Mouse (Mus musculus) frontal cortex, adult 2 months (tissue): ENCODE results near the gene Kif6. TPM values are rescaled to one million over a fixed set of nuclear protein-coding genes. Genes with fewer than 3 reads are reported as not detected.
A peak's percentile ranks its signal among the peaks of the same experiment; 100 is the strongest.

Experiments used
- DNase-seq, 2 experiments: peaks; one replicate each; pipeline ENCODE4 v3.0.0; 2022; ENCODE audit warnings: low spot score in 1 of 2; ENCODE audit errors: extremely low spot score in 1 of 2
- polyA plus RNA-seq: library from polyadenylated mRNA; depleted of rRNA; stranded (reverse); fragments of >200 nt; gene quantifications from 2 replicates; pipeline ENCODE4 v1.2.3, GENCODE M21; 2012

Kif6 gene
- polyA plus RNA-seq, 1 experiment = 1.6 TPM

DNA sequence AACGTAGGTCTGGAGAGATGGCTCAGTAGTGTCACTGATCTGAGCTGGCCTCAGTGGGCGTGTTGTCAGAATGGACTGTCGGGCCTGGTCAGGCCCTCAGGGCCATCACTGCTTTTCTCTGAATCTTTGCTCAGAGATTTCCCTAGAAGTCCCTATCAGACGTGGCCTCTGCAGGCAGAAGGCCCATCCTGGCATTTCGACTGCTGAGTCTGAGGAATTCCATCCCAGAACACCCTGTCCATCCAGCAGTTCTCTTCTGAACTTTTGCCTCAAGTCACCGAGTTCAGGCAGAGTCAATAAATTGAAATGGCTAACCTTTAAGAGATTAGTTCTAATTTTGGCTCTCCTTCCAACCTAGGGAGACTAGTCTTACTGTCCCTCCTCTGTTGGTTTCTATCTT lies 119.1 kb downstream of the Kif6 start:
- DNase-seq = no peak

DNA sequence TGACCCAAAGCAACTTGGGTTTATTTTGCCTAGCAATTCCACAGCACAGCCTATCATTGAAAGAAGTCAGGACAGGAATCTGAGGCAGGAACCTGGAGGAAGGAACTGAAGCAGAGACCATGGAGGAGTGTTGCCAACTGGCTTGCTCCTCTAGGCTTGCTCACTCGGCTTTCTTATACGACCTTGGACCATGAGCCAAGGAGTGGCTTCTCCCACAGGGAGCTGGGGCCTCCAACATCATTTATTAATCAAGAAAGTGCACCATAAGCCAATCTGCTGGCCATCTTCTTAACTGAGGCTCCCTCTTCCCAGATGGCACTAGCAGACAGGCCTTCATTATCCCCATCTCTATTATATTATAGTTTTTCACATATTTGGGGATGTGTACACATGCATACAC lies 119.8 kb downstream of the Kif6 start:
- no peak for DNase-seq

- no peak for DNase-seq
Measured at GRCm38 (mm10) chr17:49736364-49736763, 121.4 kb downstream of the Kif6 start.

GRCm38 (mm10) chr17:49737217-49737774 lies 122.4 kb downstream of the Kif6 start:
- no peak for DNase-seq

- peak in 1 of 2 experiments; percentile 10 for DNase-seq
Measured at GRCm38 (mm10) chr17:49738351-49738750, 123.4 kb downstream of the Kif6 start.

DNA sequence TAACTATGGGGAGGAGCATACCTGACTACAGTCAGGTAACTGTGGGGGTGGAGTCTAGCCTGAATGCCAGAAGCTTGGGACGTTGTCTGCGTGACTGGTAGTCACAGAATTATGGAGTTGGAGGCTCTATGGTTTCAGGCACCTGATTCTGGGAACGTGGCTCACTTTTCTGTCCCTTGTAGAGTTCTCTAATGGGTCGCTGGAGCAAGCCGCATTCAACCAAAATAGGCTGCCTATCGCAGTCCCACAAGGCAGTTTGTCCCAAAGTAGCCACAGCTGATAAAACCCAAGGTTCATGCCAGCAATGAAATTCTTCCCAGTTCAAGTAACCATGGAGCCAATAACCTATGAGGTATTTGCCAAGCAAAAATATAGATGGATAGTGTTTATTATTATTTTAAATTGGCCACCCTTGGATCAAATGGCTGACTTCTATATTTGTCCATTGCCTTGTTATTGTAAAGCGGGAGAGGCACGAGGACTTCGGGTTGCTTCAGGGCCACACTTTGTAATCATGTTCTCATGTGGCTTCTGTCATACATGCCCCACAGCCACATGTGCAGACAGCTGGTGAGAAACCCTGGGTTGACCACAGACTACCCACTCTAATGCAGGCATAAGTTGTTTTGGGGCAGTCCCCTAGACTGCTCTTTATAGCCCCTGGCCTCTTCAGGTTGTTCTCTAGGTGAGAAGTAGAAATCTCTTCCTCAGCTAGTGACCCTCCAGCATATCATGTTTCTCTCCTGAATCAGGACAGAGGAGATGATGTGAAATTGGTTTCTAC lies 125.2 kb downstream of the Kif6 start:
- no peak for DNase-seq

DNA sequence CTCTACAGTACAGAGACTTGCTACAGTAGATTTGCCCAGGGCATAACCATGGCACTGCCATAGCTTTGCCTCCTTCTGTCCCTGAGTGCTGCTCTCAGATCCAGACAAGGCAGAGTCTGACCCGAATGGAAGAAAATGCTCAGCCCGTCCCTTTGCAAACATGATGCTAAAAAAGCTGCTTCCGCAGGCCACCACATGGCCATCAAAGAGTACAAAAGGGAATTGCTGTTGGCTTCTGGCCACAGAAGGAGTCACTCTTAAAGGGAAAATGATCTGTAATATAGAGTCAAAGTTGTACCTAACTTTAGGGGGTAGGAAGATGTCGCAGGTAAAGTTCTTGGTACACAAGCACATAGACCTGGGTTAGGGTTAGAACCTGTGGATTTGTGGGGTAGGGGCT lies 126.2 kb downstream of the Kif6 start:
- DNase-seq = no peak

- no peak for DNase-seq
Measured at GRCm38 (mm10) chr17:49741927-49742326, 127.0 kb downstream of the Kif6 start.

- no peak for DNase-seq
Measured at GRCm38 (mm10) chr17:49743580-49744463, 128.9 kb downstream of the Kif6 start.

DNA sequence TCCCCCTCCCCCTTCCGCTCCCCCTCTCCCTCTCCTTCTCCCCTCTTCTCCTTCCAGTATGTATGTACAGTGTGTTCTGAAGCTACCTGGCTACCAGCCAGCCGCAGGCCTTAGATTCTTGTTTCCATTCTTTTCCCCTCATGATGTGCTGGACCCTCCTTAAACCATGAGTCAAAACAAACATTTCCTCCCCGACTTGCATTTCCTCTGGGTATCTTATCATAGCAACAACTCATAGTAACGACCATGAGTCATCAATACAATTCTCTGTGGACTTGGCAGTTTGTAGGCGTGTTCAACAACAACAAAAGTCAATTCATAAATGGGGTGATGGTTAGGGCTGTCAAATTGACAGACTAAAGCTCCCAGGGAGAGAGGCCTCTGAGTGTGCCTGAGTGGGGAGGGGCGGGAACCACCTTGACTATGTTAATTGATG lies 136.0 kb downstream of the Kif6 start:
- no peak for DNase-seq

GRCm38 (mm10) chr17:49753874-49754273 lies 138.9 kb downstream of the Kif6 start:
- DNase-seq = no peak

DNA sequence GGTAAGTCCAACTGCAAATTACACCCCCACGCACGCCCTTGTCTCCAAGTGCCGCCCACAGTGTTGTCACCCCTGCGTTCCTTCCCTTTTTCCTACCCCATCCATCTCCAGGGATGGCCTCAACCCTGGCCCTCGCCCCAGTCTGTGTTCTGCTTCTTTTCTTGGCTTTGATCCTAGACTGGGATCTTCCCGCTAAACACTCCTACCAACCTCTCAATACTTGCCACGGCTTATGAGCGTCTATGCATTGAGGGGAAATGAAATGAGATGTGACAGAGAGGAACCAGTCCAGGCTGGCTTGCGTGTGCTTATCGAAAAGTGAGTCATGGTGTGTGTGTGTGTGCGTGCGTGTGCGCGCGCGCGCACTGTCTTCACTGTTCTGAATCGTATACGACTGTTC lies 141.9 kb downstream of the Kif6 start:
- peak in 1 of 2 experiments; percentile 15 for DNase-seq

- no peak for DNase-seq
Measured at GRCm38 (mm10) chr17:49759047-49759446, 144.1 kb downstream of the Kif6 start.

DNA sequence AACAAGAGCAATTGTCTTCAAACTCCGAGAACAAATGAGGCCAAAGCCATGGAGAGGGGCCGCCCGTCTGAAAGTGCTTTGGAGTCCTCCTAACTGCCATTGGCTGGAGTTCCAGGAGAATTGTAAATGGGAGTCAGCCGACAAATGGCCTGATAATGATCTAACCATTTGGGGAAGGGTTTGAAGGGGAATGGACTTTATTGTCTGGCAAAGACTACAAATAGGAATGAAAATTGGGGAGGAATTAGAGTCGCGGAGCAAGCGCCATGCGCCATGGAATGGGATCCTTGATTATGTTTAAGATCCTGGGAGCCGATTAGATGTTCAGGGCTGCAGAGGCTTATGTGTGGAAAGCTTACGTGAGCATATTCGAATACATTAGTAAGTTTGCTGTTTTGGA lies 146.3 kb downstream of the Kif6 start:
- no peak for DNase-seq

GRCm38 (mm10) chr17:49761838-49762237 lies 146.9 kb downstream of the Kif6 start:
- no peak for DNase-seq

DNA sequence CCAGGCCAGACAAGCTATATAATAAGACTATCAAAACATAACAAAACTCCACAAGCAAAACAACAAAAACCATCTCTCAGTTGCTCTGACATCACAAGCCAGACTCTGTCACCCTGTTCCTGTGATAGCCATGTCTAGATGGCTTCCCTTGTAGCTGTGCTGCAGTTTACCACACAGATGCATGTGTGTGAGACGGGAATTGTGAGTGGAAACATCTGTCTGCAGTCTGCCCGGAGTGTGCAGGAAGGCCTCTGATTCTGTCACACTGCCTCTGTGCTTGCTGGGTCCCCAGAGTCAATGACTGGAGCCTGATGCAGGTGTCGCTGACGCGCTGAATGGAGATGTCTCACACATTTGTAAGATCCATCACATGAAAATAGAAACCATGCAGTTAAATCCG lies 150.0 kb downstream of the Kif6 start:
- no peak for DNase-seq

- no peak for DNase-seq
Measured at GRCm38 (mm10) chr17:49767717-49768370, 152.9 kb downstream of the Kif6 start.

- no peak for DNase-seq
Measured at GRCm38 (mm10) chr17:49771703-49772315, 156.9 kb downstream of the Kif6 start.

GRCm38 (mm10) chr17:49777115-49777839 lies 162.3 kb downstream of the Kif6 start:
- DNase-seq = no peak

- DNase-seq = no peak
Measured at GRCm38 (mm10) chr17:49779066-49779465, 164.1 kb downstream of the Kif6 start.
